Mouse (Mus musculus): ENCODE results near the gene Cab39.

DNA sequence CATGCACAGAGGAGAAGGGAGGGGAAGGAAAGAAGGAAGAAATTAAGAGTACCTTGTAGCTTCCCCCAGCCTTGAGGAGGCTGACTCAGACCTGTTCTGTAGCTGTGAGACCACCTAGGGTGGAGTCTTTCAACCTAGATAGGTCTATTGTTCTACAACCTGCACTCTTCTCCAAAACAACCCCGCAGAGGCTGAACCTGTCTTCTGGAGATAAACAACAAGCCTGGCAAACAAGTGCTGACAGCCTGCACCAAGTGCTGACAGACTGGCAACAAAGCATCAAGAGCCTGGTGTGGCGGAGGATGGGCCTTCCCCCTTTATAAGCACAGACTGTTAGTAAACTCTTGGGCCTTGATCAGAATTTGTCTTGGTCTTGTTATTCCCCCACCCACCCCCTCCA, 77.3 kb downstream of the Cab39 start:
- no peak for TF ChIP-seq POLR2A (IDR thresholded peaks at IDR 0.05; ENCODE audit: low read depth, low read length)
- TF ChIP-seq CTCF (conservative IDR thresholded peaks at IDR 0.05; ENCODE audit: insufficient read depth, insufficient read length, low read depth, low read length), result no peak

Data from kidney, adult 2 months (tissue).